Mouse (Mus musculus) ES-CJ7 (cell line): ENCODE data around the gene Ppp5c.
"Not testable (repeated sequence)": the region's sequence is repeated elsewhere in the genome, so short reads cannot be mapped to it uniquely, and the experiment has no call there.

ENCODE experiments used
- DNase-seq: peaks from one replicate; pipeline ENCODE4 v3.0.0; 2011; ENCODE audit warnings: low read depth, low spot score

Gene Ppp5c

DNA sequence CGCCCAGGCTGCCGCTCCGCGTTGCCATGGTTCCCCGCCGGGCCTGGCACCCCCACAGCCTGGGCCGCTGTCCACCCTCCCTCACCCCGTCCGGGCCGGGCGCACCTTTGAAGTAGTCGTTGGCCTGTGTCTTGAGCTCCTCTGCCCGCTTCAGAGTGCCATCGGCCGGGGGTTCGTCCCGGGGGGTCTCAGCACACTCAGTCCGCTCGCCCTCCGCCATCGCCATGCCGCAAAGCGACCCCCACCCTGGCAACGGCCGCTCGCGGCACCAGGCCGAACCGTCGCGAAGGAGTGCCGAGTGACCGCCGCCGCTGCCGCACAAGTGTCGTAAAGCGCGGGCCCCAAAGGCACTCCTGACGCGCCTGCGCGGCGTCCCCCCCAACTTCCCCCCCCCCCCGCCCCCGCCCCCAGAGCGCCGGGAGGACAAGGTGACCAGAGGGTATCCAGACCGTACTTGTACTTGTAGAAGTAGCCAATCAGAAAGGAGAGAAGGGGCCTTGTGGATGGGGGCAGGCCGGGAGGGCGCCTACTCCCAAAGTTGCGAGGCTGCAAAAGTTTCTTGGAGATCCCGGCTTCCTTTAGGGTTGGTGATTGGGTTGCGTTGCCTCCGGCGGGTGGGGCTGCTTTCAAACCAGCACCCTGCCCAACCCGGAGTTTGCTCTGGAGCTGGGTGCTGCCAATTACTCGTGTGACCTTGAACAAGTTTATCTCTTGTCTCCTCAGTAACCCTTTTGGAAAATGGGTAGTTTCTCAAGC lies at the start of gene Ppp5c:
Gene Ppp5c (minus strand): TSS at position 337 of the 756 bp plus-strand sequence.
- DNase-seq, result peak; percentile 93

DNA sequence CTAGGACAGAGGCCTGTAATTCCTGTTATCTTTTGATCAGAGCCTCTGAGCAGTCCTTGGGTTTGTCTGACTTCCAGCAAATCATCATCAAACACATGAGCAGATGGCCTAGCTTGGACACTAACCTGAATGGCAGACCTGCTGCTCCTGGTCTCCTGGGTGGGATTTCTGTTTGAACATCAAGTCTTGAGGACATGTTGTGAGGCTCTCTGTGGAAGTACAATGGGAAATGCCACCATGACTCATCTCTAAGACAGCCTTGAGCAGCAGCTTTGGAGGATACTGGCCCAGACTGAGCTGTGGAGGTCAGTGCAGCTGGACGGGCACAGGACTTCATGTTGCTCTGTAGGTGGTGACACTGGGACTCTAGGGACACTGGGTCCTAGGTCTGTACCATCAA lies 48.8 kb upstream of the Ppp5c start:
- DNase-seq, result no peak

- DNase-seq, result peak; percentile 83
Measured at GRCm38 (mm10) chr7:17073904-17074615, 46.3 kb upstream of the Ppp5c start, which contains the start of gene Psg16. Gene Psg16 (plus strand): TSS chr7:17074040.

GRCm38 (mm10) chr7:17073513-17073903 lies 45.8 kb upstream of the Ppp5c start:
- no peak for DNase-seq

GRCm38 (mm10) chr7:17067651-17068050 lies 39.9 kb upstream of the Ppp5c start:
- not testable (repeated sequence) for DNase-seq

DNA sequence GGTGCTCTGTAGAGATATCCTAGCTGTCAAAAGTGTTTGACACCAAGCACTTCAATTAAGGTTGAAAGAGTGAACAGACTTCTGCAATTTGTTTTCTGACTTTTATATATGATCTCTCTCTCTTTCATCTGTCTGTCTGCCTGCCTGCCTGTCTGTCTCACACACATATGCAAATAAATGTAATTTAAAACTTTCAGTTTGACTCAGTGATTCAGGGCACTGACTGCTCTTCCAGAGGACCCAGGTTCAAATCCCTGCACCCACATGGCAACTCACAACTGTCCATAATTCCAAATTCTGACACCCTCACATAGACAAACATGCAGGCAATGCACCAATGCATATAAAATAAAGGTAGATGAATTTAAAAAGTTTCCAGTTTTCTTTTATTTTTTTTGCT lies 39.3 kb upstream of the Ppp5c start:
- no peak for DNase-seq

- DNase-seq, result peak; percentile 72
Measured at GRCm38 (mm10) chr7:17066412-17066811, 38.7 kb upstream of the Ppp5c start.

DNA sequence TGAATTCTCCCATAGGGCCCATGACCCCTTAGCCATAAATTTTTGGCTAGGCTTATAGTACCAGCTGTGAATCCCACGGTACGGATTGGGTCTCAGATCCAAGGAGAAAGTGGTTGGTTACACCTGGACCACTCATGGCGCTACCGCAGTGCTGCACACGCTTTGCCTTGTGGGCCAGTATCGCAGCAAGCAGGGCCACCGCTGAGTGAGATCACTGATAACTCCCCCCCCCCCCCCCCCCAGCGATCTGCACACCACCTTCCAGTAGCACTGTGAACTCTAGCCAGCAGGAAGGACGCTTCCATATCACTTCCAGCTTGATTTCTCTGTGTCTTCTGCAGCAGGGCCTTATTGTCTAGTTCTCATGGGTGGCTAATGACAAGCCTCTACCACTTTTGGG lies 37.9 kb upstream of the Ppp5c start:
- DNase-seq, result no peak

DNA sequence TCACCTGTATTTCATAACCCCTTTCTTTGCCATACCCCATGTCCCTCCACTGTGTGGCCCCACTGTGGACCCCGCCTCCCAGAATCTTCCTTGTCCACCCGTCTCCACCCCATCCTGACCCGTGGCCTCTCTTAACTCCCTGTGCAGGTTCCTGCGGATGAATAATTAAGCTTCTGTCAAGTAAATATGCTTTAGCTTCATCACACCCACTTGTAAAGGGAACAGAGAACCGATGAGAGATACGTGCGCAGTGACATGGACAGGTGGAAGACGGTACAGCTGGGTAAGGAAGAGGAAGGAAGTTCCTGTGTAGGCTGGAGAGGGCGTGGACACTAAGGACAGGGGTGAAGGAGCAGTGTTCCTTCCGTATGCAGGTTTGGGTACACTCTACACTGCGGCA lies 35.1 kb upstream of the Ppp5c start:
- DNase-seq, result no peak

- DNase-seq, result peak; percentile 86
Measured at GRCm38 (mm10) chr7:17062389-17062788, 34.7 kb upstream of the Ppp5c start, which contains the start of gene Hif3a. Gene Hif3a (minus strand): TSS chr7:17062427.

GRCm38 (mm10) chr7:17060782-17061605 lies 33.3 kb upstream of the Ppp5c start:
- peak; percentile 39 for DNase-seq

DNA sequence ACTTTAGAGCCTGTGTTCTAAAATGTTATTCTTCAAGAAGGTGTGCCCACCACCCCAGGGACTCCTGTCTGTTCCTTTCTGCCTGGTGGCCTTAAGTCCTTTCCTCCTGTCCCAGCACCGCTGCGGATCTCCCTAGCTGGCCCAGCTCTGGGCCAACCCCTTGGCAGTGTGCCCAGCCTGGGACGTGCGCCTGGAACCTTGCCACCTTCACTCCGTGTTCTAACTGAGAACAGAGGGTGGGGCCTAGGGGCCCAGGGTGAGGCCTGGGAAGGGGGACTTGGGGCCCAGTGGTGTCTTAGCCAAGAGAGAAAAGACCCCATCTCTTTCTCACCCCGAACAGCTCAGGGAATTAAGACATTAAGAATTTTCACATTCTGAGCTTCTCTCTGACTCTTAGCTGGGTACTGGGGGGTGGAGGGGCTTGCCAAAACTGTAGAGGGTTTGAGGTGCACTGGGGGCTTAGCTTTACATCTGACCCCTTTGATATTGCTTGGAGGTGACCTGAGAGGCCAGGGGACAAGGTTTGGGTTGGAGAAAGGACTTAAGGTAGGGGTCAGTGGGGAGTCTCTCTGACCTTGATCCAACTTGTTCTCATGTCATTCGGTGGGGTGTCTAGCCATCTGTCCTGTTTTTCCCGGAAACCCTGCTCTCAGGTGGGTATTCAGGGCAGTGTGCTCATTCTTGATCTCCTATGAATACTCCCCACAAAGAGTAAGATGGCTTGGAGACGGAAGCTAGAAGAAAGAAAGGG lies 32.5 kb upstream of the Ppp5c start:
- no peak for DNase-seq

GRCm38 (mm10) chr7:17059463-17059844 lies 31.7 kb upstream of the Ppp5c start:
- DNase-seq, result no peak

DNA sequence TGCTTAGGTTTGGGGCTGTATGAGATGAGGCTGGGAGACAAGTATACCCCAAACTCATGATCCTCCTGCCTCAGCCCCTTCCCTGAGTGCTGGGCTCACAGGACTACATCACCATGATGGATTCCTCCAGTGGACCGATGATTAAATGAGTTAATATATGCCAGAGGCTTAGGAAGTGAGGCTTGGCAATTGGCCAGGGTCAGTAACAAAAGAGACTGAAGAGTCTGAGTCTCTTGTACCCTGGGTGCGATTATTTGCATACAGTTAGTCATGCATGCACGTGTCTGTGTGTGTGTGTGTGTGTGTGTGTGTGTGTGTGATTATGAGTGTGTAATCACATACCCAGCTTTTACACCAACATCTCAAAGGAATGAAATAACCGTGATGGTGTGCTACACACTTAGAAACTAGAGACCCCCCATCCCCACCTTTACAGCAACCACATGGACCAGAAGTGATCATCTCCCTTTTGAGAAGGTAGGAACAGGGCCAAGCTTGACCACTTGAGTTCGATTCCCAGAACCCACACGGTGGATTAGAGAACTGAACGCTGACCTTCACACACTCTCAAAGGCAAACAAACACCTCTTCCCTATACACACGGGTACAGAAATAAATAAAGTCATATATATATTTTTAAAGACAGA lies 31.2 kb upstream of the Ppp5c start:
- no peak for DNase-seq

DNA sequence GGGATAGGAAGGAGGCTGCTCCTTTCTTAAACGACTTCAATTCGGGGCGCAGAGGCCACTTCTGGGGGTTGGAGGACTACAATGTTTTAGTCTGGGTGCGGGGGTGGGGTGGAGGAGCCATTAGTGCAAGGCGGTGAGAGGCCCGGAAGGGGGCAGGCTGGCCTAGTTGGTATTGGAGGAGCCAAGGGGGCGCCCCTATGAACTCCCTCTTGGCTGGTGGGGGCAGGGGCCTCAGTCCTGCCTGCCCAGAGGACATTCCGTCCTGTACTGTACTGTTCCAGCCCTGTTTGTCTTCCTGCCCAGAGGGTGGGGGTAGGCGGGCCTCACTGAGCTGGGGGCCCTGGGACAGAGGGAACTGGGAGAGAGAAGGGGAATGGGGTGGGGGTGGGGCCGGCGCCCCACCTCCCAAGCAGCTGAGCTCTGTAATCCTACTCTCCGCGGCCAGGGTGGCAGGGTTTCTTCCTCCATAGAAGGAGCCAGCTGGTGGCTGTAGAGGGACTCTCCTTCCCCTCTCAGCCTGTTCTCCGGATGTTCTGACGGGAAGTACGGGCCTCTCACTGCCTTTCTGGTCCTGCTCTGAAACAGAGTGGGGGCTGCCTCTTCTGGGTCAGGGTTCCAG lies 30.5 kb upstream of the Ppp5c start:
- peak; percentile 49 for DNase-seq

DNA sequence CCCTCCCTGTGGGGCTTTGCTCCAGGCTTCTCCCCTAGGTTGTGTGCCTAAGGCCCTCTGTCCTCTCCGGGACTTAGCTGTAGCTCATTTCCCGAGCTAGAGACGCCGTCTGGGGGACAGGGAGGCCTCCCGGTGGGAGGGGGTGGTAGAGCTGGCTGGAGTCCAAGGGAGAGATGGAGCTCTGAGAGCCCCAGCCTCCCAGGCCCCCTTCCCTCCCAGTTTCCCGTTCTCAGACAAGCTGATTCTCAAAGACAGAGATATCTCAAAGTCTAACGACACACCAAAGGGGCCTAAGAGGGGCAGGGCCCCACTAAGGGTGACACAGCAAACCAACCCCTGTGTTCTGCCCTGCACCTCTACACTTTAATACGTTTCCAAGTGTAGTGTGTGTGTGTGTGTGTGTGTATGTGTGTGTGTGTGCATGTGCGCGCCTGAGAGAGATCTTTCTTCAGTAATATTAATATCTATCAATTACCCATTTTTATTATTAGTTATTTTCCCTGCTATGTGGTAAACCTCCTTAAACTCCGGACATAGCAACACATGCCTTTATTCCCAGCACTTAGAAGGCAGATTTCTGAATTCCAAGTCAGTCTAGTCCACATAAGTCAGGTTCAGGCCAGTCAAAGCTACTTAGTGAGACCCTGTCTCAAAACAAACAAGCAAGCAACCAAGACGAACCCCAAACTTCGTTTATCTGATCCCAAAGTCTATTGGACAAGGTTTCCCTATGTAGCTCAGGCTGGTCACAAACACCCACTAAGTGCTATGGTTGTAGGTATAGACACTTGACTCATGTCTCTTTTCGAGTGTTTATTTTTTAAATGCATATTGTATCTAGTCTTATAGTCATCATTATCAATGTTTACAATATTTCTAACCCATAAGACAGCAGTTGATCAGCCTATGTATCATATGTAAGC lies 29.1 kb upstream of the Ppp5c start:
- peak; percentile 43 for DNase-seq

DNA sequence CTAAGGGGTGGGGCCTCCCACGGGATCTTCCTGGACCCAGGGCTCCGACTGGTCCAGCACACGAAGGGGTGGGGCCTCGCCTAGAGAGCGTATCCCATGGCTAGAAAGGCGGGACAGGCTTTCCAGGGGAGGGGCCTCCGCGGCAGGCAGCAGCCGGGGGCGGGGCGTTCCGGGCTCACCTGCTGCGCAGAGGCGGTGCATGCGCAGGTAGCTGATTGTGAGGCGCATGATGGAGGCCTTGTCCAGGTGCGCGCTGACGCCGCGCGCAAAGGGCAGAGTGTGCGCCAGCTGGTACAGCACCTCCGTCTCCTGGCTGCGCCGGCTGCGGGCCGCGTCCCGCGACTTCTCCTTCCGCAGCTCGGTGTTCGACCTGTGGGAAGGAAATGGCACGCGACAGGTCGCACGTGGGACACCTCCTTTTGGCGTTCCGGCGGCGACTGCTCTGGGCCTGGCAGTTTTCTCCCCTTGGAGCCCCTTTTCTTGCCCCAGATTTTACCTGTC lies 28.4 kb upstream of the Ppp5c start:
- DNase-seq, result peak; percentile 97

DNA sequence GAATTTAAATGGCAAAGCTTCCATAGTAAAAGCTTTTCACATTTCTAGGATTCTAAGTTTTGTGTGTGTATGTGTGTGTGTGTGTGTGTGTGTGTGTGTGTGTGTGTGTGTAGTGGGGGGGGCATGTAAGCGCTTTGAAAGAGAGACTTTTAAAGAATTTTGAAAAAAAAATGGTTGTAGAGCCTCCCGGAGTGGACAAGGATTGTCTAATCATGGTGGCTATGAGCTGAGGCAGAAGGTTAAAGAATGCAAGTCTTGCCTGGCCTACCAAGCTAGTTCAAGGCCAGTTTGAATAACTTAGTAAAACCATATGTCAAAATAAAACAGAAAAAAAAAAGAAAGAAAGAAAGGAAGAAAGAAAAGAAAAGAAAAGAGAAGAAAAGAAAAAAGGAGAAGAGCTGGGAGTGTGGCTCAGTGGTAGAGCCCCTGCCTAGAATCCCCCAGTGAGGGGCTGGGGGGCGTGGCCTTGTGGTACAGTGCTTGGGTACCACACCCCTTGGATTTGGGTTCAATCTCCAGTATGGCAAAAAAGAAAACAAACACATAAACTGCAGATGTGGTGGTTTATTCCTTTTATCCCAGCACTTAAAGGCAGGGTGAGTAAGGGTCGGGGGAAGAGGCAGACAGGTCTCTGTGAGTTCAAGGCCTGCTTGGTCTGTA lies 27.7 kb upstream of the Ppp5c start:
- DNase-seq, result no peak
